Mouse (Mus musculus) kidney, adult 11 months (tissue): ENCODE measurements around the gene Npff.
A peak's percentile ranks its signal among the peaks of the same experiment; 100 is the strongest.

Experiments
- DNase-seq: peaks from one replicate; pipeline ENCODE4 v3.0.0; 2022

The Npff gene

GRCm38 (mm10) chr15:102524892-102525485 is at the start of gene Npff:
Gene Npff (minus strand): TSS chr15:102524942.
- DNase-seq, result no peak

- no peak for DNase-seq
These were observed 47.3 kb upstream of the Npff start for GRCm38 (mm10) chr15:102572081-102572480.

DNA sequence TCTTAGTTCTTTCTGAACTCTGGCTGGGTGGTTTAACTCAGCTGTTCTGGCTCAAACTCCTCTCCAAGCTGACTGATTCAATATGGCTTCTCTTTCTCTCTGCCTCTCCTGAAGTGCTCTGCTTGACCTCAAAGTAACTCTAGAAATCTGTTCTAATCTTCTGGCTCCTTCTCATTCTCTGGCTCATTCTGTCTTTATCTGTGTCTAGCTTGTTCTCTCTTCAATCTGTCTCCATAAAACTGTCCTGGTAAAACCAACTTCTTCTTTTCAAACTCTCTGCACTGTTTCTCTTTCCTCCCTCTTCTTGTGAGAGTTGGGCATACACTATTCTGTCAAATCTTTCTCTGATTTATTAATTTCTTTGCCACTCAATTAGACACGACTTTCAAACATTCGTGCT is 43.1 kb upstream of the Npff start:
- no peak for DNase-seq

DNA sequence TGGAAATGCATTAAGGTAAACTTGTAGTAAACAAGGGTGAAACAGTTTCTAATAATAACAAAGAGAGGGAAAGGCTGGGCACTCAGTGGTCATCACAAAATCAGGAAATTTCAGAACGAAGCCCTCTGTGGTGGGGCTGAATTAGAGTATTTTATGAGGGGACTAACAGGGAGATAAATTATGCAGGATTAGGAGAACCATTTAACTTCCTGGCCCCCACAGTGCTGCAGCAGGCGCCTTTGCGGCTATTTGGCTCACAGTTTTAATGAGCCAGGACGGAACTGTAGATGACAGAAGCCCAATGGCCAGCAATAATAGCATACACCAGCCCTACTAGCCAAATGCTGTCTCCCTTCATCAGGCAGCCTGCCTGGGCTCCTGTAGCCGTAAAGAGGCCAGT is 38.9 kb upstream of the Npff start:
- no peak for DNase-seq

DNA sequence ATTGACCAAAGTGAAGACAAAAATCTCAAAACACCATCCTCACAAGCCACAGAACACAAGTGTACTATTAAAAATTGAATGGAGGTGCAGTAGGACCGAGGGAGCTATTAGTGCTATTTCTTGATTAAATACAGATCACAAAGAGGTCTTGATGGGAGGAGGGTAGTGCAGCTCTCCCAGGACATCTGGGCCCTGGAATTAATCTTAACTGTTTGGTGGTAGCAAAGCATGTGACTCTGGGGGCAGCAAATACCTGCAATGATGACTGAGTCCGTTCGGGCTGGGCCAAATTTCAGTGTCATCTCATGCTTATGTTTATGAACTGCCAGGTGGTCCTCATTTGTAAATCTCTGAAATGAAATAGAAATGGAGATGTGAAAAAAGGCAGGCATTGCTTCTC is 38.3 kb upstream of the Npff start:
- no peak for DNase-seq

DNA sequence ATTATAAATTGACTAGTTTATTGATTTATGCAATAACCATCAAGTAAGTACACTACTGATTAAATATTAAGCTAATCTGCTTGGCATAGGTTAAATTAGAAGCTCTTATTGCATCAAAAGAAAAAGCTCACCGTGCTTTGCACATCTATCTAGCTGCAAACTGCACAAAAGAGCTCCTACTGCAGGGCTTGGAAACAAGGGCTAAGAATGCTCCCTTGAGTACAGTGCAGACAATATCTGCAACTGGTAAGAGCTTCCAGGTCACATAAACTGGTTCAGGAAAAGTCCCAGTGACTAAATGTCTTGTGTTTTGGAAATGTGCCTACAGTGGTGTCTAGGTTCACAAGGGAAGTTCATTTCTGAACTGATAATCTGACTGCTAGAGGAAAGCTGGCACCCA is 37.7 kb upstream of the Npff start:
- no peak for DNase-seq

DNA sequence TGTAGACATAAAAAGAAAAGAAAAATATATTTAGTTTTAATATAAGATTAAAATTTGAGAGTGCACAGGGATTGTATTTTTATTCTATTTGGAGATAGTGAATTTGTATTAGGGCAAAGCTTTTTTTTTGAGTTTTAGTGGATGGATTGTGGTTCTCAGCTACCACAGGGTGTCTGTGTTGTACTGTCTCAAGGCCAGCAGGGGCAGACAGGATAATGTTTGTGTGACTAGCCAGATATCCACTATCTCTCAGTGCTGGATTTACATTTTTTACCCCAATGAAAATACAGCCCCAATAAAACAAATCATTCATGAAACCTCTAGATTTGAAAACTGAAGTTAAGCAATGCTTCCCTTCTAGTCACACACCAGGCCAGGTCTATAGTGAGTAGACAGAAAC is 32.8 kb upstream of the Npff start:
- DNase-seq, result no peak

- no peak for DNase-seq
These were observed 30.8 kb upstream of the Npff start for GRCm38 (mm10) chr15:102555581-102555980.

- DNase-seq, result no peak
These were observed 27.9 kb upstream of the Npff start for GRCm38 (mm10) chr15:102552599-102552998.

DNA sequence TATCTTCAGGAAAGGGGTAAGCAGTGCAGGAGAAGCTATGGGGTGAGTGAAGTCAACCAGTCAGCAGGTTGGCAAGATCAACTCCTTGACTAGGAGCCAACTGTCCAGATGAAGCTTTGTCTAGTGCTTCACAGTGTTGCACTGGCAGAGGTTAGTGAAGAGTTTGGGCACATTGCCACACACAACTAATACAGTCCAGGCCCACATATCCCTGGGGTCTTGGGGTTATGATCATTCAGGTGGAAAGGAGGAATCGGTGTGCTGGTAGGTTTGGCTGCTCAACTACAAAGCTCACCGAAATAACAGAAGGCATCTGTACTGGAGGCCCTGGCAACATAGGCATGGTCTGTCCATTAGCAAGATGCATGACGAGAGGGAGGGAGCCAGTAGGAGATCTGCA is 22.7 kb upstream of the Npff start:
- DNase-seq, result no peak

GRCm38 (mm10) chr15:102546677-102547427 is 22.1 kb upstream of the Npff start:
- peak; percentile 39 for DNase-seq

- DNase-seq, result no peak
These were observed 21.5 kb upstream of the Npff start for GRCm38 (mm10) chr15:102546246-102546645.

GRCm38 (mm10) chr15:102544801-102545200 is 20.1 kb upstream of the Npff start:
- DNase-seq, result no peak

GRCm38 (mm10) chr15:102533926-102534325 is 9.2 kb upstream of the Npff start:
- no peak for DNase-seq

- no peak for DNase-seq
These were observed 7.6 kb upstream of the Npff start for GRCm38 (mm10) chr15:102532106-102532900.

DNA sequence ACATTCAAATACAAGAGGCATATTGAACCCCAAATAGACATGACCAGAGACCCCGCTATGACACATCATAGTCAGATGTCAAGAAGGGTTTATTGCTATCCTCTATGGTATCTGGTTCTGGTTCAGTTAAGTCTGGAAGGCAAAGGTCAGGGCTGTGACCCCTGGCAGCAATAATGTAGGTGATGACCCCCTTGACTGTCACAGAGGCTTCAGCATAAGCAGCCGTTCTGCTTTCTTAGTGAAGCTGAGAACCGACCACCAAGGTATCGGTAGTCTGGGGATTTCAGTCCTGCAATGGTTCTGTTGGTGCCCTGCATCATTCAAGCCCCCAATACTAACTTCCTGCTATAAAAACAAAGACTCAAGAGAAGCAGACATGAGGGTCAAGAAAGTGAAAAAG is 6.8 kb upstream of the Npff start:
- no peak for DNase-seq

DNA sequence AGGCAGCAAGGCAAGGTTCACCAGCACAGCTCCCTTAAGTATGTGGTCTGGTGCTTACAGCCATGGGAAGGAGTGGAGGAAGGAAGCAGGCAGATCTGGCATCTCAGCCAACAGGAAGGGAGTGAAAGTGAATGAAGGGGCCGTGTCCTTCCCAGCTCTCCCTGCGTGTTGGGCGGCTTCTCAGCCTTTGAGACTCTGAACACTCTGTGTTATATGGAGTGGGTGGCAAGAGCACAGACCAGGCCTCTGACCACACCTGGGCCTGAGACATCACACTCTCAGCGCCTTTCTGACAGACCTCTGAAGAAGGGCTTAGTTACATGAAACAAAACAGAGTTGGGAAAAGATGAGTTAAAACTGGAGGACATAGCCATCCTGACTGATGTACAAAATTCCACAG is 5.8 kb upstream of the Npff start:
- no peak for DNase-seq

DNA sequence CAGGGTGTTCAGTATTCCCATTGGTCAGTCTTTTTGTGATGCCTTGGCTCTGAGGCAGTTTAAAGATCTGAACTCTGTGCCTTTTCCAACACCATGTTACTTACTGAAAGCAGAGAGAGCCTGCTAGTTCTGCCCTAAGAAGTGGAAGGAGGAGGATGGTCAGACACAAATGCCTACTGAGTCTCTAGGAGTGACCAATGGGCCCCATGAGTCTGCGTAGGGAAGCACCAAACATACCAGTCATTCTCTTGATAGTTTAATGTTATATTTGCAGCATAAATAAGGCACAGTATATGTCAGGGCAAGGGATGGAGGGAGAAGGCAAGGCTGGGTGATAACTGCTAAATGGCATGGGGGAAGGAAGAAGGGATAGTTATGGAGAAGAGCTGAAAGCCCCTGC is 3.7 kb upstream of the Npff start:
- no peak for DNase-seq

GRCm38 (mm10) chr15:102527936-102528335 is 3.2 kb upstream of the Npff start:
- no peak for DNase-seq

- no peak for DNase-seq
These were observed 1.6 kb upstream of the Npff start for GRCm38 (mm10) chr15:102526111-102527002.

DNA sequence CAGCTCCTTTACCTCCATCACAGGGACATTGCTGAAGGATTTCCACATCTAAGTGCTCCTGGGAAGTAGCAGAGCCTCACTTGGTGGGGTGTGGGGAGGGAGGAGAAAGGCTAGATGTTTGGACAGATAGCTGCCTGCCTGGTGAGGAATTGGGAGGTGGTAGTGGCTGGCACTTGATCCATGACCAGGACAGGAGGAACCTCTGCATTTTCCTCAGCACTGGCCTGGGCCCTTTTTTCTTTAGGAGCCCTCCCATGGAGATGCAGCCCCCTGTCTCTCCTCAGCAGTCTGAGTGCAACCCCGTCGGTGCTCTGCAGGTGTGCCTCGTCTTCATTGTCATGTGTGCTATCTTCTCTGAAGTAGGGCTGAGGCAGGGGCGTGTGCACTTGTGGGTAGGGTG is 3.3 kb downstream of the Npff start:
- DNase-seq, result no peak

DNA sequence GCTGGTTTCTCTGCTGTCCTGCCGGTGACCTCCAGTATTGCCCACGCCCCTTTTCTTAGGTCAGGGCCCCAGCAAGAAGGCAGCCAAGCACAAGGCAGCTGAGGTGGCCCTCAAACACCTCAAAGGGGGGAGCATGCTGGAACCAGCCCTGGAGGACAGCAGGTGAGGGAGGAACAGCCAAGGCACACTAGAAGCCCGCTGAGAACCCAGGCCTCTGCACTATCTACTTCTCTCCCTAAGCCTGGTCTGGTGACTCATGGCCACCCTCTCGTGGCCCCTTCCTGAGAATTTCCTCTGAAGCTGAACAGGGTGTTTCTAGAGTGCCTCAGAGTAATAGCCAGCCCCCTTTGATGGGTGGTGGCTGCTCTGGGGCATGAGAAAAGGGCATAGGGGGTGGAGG is 4.3 kb downstream of the Npff start:
- DNase-seq, result no peak
